Mouse (Mus musculus) kidney, embryonic 14.5 days (tissue): ENCODE data around the gene Farp2. TPM values are rescaled to one million over a fixed set of nuclear protein-coding genes. Genes with fewer than 3 reads are reported as not detected.
A peak's percentile ranks its signal among the peaks of the same experiment; 100 is the strongest.

Experiments used
- ATAC-seq: fragments of 200-750 bp; cut with Nextera tagmentation; 2 replicates; pipeline ENCODE4 v1.8.0; 2017; ENCODE audit warnings: moderate number of reproducible peaks, mild to moderate bottlenecking, moderate TSS enrichment, moderate library complexity; ENCODE audit not compliant: low FRiP score, low TSS enrichment
- H3K27ac ChIP-seq: fragments of 300-500 bp; sonication (generic); 2 replicates; pipeline ENCODE4 v1.5.1; 2014; ENCODE audit warnings: low read depth, mild to moderate bottlenecking, low read length, moderate library complexity, mixed read lengths
- H3K27me3 ChIP-seq: fragments of 300-500 bp; sonication (generic); 2 replicates; pipeline ENCODE4 v1.6.1; 2014; ENCODE audit warnings: mild to moderate bottlenecking, low read length; ENCODE audit not compliant: control insufficient read depth, insufficient read depth
- H3K36me3 ChIP-seq: fragments of 300-500 bp; sonication (generic); 2 replicates; pipeline ENCODE4 v1.6.1; 2014; ENCODE audit warnings: low read length, mixed read lengths; ENCODE audit not compliant: control insufficient read depth, insufficient read depth
- H3K4me1 ChIP-seq: fragments of 300-500 bp; sonication (generic); 2 replicates; pipeline ENCODE4 v1.6.1; 2014; ENCODE audit warnings: low read length, mixed read lengths; ENCODE audit not compliant: control insufficient read depth, insufficient read depth
- H3K4me2 ChIP-seq: fragments of 300-500 bp; sonication (generic); replicated peaks from 2 replicates; pipeline ENCODE4 v1.6.1; 2014; ENCODE audit warnings: low read depth, mild to moderate bottlenecking, low read length
- H3K4me3 ChIP-seq: fragments of 300-500 bp; sonication (generic); 2 replicates; pipeline ENCODE4 v1.5.1; 2014; ENCODE audit warnings: mild to moderate bottlenecking, low read length
- H3K9ac ChIP-seq: fragments of 300-500 bp; sonication (generic); 2 replicates; pipeline ENCODE4 v1.6.1; 2014; ENCODE audit warnings: low read depth, mild to moderate bottlenecking, low read length, moderate library complexity
- H3K9me3 ChIP-seq: fragments of 300-500 bp; sonication (generic); 2 replicates; pipeline ENCODE4 v1.6.1; 2016; ENCODE audit warnings: low read length; ENCODE audit not compliant: control insufficient read depth
- WGBS: fragments of 180-500 bp; shearing (Covaris S2); extraction: QIAGEN DNeasy Blood & Tissue Kit; methylation state at CpG from one replicate; pipeline ENCODE4 v1.1.7; 2014; 5-methylcytosine and 5-hydroxymethylcytosine counted together
- polyA plus RNA-seq: library from polyadenylated mRNA; unstranded; fragments of >200 nt; fragmentation: Nextera tagmentation; extraction: Ambion mirVana; gene quantifications from 2 replicates; pipeline ENCODE4 v1.2.1, GENCODE M21; 2014

Gene Farp2
- polyA plus RNA-seq, 1 experiment from 2014 or later, result 7.5 TPM

GRCm38 (mm10) chr1:93608696-93609245 is 96.9 kb downstream of the Farp2 start:
- H3K9ac ChIP-seq, result no peak overlapping the region

GRCm38 (mm10) chr1:93609762-93610161 is 97.9 kb downstream of the Farp2 start:
- WGBS, result 91% methylated on average over 8 of the region's 8 CpGs
- no peak overlapping the region for H3K27ac ChIP-seq
- H3K27me3 ChIP-seq, result no peaks in the 10 kb centered on the region
- H3K36me3 ChIP-seq, result no peaks in the 10 kb centered on the region
- no peak overlapping the region for H3K4me2 ChIP-seq
- H3K4me1 ChIP-seq, result no peaks in the 10 kb centered on the region
- no peak overlapping the region for H3K9ac ChIP-seq
- ATAC-seq, result no peak
- no peaks in the 10 kb centered on the region for H3K9me3 ChIP-seq
- H3K4me3 ChIP-seq, result no peak overlapping the region

More at GRCm38 (mm10) chr1:93608696-93609245, 96.9 kb downstream of the Farp2 start:
- Histone ChIP-seq H3K4me3 (no peak overlapping the region), H3K36me3 (no peaks in the 10 kb centered on the region), H3K27me3 (no peaks in the 10 kb centered on the region), H3K4me1 (no peaks in the 10 kb centered on the region), H3K4me2 (no peak overlapping the region), H3K27ac (no peak overlapping the region), H3K9me3 (no peaks in the 10 kb centered on the region)
- no peak for ATAC-seq
- 83% methylated on average over 4 of the region's 4 CpGs for WGBS

- H3K4me2 ChIP-seq, result no peak overlapping the region
- 73% methylated on average over 4 of the region's 4 CpGs for WGBS
- no peak overlapping the region for H3K9ac ChIP-seq
- H3K4me3 ChIP-seq, result no peak overlapping the region
- H3K27me3 ChIP-seq, result no peaks in the 10 kb centered on the region
- peak; percentile 57 for ATAC-seq
- H3K9me3 ChIP-seq, result no peaks in the 10 kb centered on the region
- H3K27ac ChIP-seq, result no peak overlapping the region
- peaks cover 7% of the 10 kb centered on the region; the same call in 1 of the 2 replicates for H3K4me1 ChIP-seq
- peaks cover 26% of the 10 kb centered on the region for H3K36me3 ChIP-seq
Observed at GRCm38 (mm10) chr1:93618059-93618748, 106.3 kb downstream of the Farp2 start.

- peak; percentile 58; the same call in 1 of the 2 replicates for ATAC-seq
- 64% methylated on average over 5 of the region's 5 CpGs for WGBS
- Histone ChIP-seq H3K27me3 (no peaks in the 10 kb centered on the region), H3K4me1 (peaks cover 7% of the 10 kb centered on the region; the same call in 1 of the 2 replicates), H3K36me3 (peaks cover 34% of the 10 kb centered on the region), H3K27ac (no peak overlapping the region), H3K9ac (no peak overlapping the region), H3K4me2 (no peak overlapping the region), H3K4me3 (no peak overlapping the region), H3K9me3 (no peaks in the 10 kb centered on the region)
Observed at GRCm38 (mm10) chr1:93618948-93619347, 107.1 kb downstream of the Farp2 start.

GRCm38 (mm10) chr1:93624502-93624901 is 112.6 kb downstream of the Farp2 start:
- Histone ChIP-seq H3K9me3 (no peaks in the 10 kb centered on the region), H3K27ac (no peak overlapping the region), H3K36me3 (peaks cover 85% of the 10 kb centered on the region), H3K4me3 (no peak overlapping the region), H3K4me2 (no peak overlapping the region), H3K4me1 (no peaks in the 10 kb centered on the region), H3K27me3 (no peaks in the 10 kb centered on the region), H3K9ac (no peak overlapping the region)
- WGBS, result 89% methylated on average over 1 of the region's 1 CpGs
- ATAC-seq, result no peak

- Histone ChIP-seq H3K9ac (no peak overlapping the region), H3K4me3 (no peak overlapping the region), H3K4me1 (peaks cover 7% of the 10 kb centered on the region), H3K27me3 (no peaks in the 10 kb centered on the region), H3K36me3 (peaks cover 39% of the 10 kb centered on the region), H3K4me2 (no peak overlapping the region), H3K9me3 (no peaks in the 10 kb centered on the region), H3K27ac (no peak overlapping the region)
- WGBS, result 94% methylated on average over 3 of the region's 3 CpGs
- ATAC-seq, result no peak
Observed at GRCm38 (mm10) chr1:93630796-93631195, 118.9 kb downstream of the Farp2 start.

- Histone ChIP-seq H3K4me2 (no peak overlapping the region), H3K27ac (no peak overlapping the region), H3K36me3 (peaks cover 19% of the 10 kb centered on the region), H3K27me3 (no peaks in the 10 kb centered on the region), H3K4me1 (peaks cover 10% of the 10 kb centered on the region), H3K9ac (no peak overlapping the region), H3K9me3 (no peaks in the 10 kb centered on the region), H3K4me3 (no peak overlapping the region)
- 89% methylated on average over 3 of the region's 3 CpGs for WGBS
- ATAC-seq, result no peak
Observed at GRCm38 (mm10) chr1:93632723-93633122, 120.8 kb downstream of the Farp2 start.

- Histone ChIP-seq H3K4me1 (peaks cover 10% of the 10 kb centered on the region), H3K36me3 (peaks cover 6% of the 10 kb centered on the region; the same call in 1 of the 2 replicates), H3K9ac (peak overlapping the region; percentile 77), H3K9me3 (no peaks in the 10 kb centered on the region), H3K27ac (no peak overlapping the region; the same call in 1 of the 2 replicates), H3K27me3 (no peaks in the 10 kb centered on the region), H3K4me3 (peak overlapping the region; percentile 71), H3K4me2 (peak overlapping the region; percentile 94)
- no peak; the same call in 1 of the 2 replicates for ATAC-seq
- 3% methylated on average over 6 of the region's 6 CpGs for WGBS
Observed at GRCm38 (mm10) chr1:93634481-93634891, 122.6 kb downstream of the Farp2 start.

GRCm38 (mm10) chr1:93635091-93635579 is 123.3 kb downstream of the Farp2 start:
- Histone ChIP-seq H3K4me1 (peaks cover 10% of the 10 kb centered on the region), H3K4me2 (peak overlapping the region; percentile 94), H3K9ac (peak overlapping the region; percentile 77), H3K36me3 (peaks cover 6% of the 10 kb centered on the region; the same call in 1 of the 2 replicates), H3K27me3 (no peaks in the 10 kb centered on the region), H3K4me3 (peak overlapping the region; percentile 71), H3K9me3 (no peaks in the 10 kb centered on the region), H3K27ac (peak overlapping the region; percentile 85)
- ATAC-seq, result no peak; the same call in 1 of the 2 replicates
- under 1% methylated on average over 55 of the region's 58 CpGs for WGBS
